Mouse (Mus musculus): Measurements from ENCODE around the gene Ccdc40. TPM values are rescaled to one million over a fixed set of nuclear protein-coding genes. Genes with fewer than 3 reads are reported as not detected.
"Not testable (repeated sequence)": the region's sequence is repeated elsewhere in the genome, so short reads cannot be mapped to it uniquely, and the experiment has no call there.

The Ccdc40 gene
- polyA plus RNA-seq, 1 experiment from 2014 or later, result 1.8 TPM

DNA sequence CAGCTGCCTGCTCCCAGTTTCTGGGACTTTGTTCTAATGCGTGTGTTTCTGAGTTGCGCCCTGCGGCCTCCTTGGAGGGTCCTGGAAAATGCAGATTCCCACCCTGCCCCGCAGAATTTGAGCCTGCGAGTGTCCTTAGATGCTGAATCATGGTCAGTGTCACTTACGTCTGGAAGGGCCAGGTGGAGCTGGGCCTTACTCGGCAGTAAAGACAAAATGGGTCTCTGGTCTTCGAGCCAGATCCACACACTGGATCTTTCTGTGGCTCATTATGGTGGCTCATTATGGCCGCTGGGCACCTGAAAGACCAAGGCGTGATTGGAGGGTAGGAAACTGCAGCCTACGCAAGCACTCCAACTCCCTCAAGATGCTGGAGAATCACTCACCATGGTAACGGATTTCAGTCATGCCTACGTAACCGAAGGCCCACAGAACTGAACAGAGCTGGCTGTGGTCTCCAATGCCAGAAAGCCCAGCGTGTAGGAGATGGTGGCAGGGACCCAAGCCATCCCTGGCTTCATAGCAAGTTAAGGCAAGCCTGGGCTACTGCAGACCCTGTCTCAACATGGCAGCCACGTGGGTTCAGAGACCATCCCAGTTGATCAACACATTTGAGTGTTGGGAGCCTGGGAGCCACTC is 40.3 kb downstream of the Ccdc40 start:
- peaks cover 29% of the 10 kb centered on the region for H3K36me3 ChIP-seq (ENCODE audit: control insufficient read depth, insufficient read depth, low read length)
- peak overlapping the region; percentile 96 for H3K4me2 ChIP-seq (ENCODE audit: low read length)
- peak overlapping the region; percentile 91 for H3K9ac ChIP-seq (ENCODE audit: low read length)
- no peak overlapping the region for H3K27ac ChIP-seq (replicated peaks in 1 of 2; ENCODE audit: control insufficient read depth in 1 of 2, insufficient read depth in 1 of 2, low read depth in 2 of 2, low read length in 2 of 2)
- no peaks in the 10 kb centered on the region for H3K9me3 ChIP-seq (ENCODE audit: control insufficient read depth, low read length)
- no peaks in the 10 kb centered on the region for H3K27me3 ChIP-seq (ENCODE audit: control insufficient read depth, insufficient read depth, low read length)
- peak overlapping the region; percentile 60 to 77 for H3K4me3 ChIP-seq (ENCODE audit: control insufficient read depth in 1 of 2, insufficient read depth in 1 of 2, low read depth in 1 of 2, low read length in 2 of 2)
- WGBS, result 82% methylated on average over 16 of the region's 16 CpGs
- no peak for ATAC-seq (ENCODE audit: insufficient number of reproducible peaks, insufficient read depth, low FRiP score, low read depth)
- peaks cover 5 to 11% of the 10 kb centered on the region in 2 experiments for H3K4me1 ChIP-seq (ENCODE audit: control insufficient read depth in 2 of 2, insufficient read depth in 2 of 2, low read length in 2 of 2)

DNA sequence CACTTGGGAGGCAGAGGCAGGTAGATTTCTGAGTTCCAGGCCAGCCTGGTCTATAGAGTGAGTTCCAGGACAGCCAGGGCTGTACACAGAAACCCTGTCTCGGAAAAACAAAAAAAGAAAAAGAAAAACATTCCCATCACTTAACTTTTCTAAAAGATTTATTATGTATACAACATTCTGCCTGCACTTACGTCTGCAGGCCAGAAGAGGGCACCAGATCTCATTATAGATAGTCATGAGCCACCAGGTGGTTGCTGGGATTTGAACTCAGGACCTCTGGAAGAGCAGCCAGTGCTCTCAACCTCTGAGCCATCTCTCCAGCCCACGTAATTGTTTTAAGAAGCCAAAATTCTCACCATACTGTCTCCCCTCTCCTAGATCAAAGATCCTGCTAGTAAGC is 44.1 kb downstream of the Ccdc40 start:
- not testable (repeated sequence) for H3K4me1 ChIP-seq (ENCODE audit: control insufficient read depth in 2 of 2, insufficient read depth in 2 of 2, low read length in 2 of 2); H3K4me2 ChIP-seq (ENCODE audit: low read length); ATAC-seq (ENCODE audit: insufficient number of reproducible peaks, insufficient read depth, low FRiP score, low read depth); H3K9me3 ChIP-seq (ENCODE audit: control insufficient read depth, low read length); H3K9ac ChIP-seq (ENCODE audit: low read length); H3K4me3 ChIP-seq (ENCODE audit: control insufficient read depth in 1 of 2, insufficient read depth in 1 of 2, low read depth in 1 of 2, low read length in 2 of 2); H3K27me3 ChIP-seq (ENCODE audit: control insufficient read depth, insufficient read depth, low read length); H3K27ac ChIP-seq (replicated peaks in 1 of 2; ENCODE audit: control insufficient read depth in 1 of 2, insufficient read depth in 1 of 2, low read depth in 2 of 2, low read length in 2 of 2)
- WGBS, result 68% methylated on average over 3 of the region's 3 CpGs
- H3K36me3 ChIP-seq (ENCODE audit: control insufficient read depth, insufficient read depth, low read length), result peaks cover 56% of the 10 kb centered on the region

- Histone ChIP-seq H3K4me2 (ENCODE audit: low read length) (no peak overlapping the region), H3K27ac (replicated peaks in 1 of 2; ENCODE audit: control insufficient read depth in 1 of 2, insufficient read depth in 1 of 2, low read depth in 2 of 2, low read length in 2 of 2) (no peak overlapping the region), H3K4me1 (ENCODE audit: control insufficient read depth in 2 of 2, insufficient read depth in 2 of 2, low read length in 2 of 2) (peaks cover 1 to 3% of the 10 kb centered on the region in 2 experiments; a peak in 2 of 4 replicates), H3K27me3 (ENCODE audit: control insufficient read depth, insufficient read depth, low read length) (no peaks in the 10 kb centered on the region), H3K9ac (ENCODE audit: low read length) (no peak overlapping the region), H3K4me3 (ENCODE audit: control insufficient read depth in 1 of 2, insufficient read depth in 1 of 2, low read depth in 1 of 2, low read length in 2 of 2) (no peak overlapping the region), H3K9me3 (ENCODE audit: control insufficient read depth, low read length) (no peaks in the 10 kb centered on the region), H3K36me3 (ENCODE audit: control insufficient read depth, insufficient read depth, low read length) (peaks cover 60% of the 10 kb centered on the region)
- 81% methylated on average over 8 of the region's 8 CpGs for WGBS
- no peak for ATAC-seq (ENCODE audit: insufficient number of reproducible peaks, insufficient read depth, low FRiP score, low read depth)
Observed at GRCm38 (mm10) chr11:119273186-119273930, 45.0 kb downstream of the Ccdc40 start.

- Histone ChIP-seq H3K27me3 (ENCODE audit: control insufficient read depth, insufficient read depth, low read length) (no peaks in the 10 kb centered on the region), H3K4me3 (ENCODE audit: control insufficient read depth in 1 of 2, insufficient read depth in 1 of 2, low read depth in 1 of 2, low read length in 2 of 2) (no peak overlapping the region), H3K9ac (ENCODE audit: low read length) (no peak overlapping the region), H3K36me3 (ENCODE audit: control insufficient read depth, insufficient read depth, low read length) (peaks cover 71% of the 10 kb centered on the region), H3K9me3 (ENCODE audit: control insufficient read depth, low read length) (no peaks in the 10 kb centered on the region), H3K4me1 (ENCODE audit: control insufficient read depth in 2 of 2, insufficient read depth in 2 of 2, low read length in 2 of 2) (peaks cover 9 to 11% of the 10 kb centered on the region in 2 experiments), H3K27ac (replicated peaks in 1 of 2; ENCODE audit: control insufficient read depth in 1 of 2, insufficient read depth in 1 of 2, low read depth in 2 of 2, low read length in 2 of 2) (no peak overlapping the region), H3K4me2 (ENCODE audit: low read length) (no peak overlapping the region)
- WGBS, result 80% methylated on average over 15 of the region's 15 CpGs
- no peak for ATAC-seq (ENCODE audit: insufficient number of reproducible peaks, insufficient read depth, low FRiP score, low read depth)
Observed at GRCm38 (mm10) chr11:119281030-119281429, 52.7 kb downstream of the Ccdc40 start.

GRCm38 (mm10) chr11:119285791-119286527 is 57.6 kb downstream of the Ccdc40 start:
- H3K4me3 ChIP-seq (ENCODE audit: control insufficient read depth in 1 of 2, insufficient read depth in 1 of 2, low read depth in 1 of 2, low read length in 2 of 2), result no peak overlapping the region
- 31% methylated on average over 9 of the region's 9 CpGs for WGBS
- no peaks in the 10 kb centered on the region for H3K27me3 ChIP-seq (ENCODE audit: control insufficient read depth, insufficient read depth, low read length)
- 0 out of 2 replicates have a peak overlapping the region, but pooled peaks have one; percentile 7 for H3K4me2 ChIP-seq (ENCODE audit: low read length)
- no peaks in the 10 kb centered on the region for H3K9me3 ChIP-seq (ENCODE audit: control insufficient read depth, low read length)
- H3K4me1 ChIP-seq (ENCODE audit: control insufficient read depth in 2 of 2, insufficient read depth in 2 of 2, low read length in 2 of 2), result peaks cover 13 to 19% of the 10 kb centered on the region in 2 experiments
- H3K9ac ChIP-seq (ENCODE audit: low read length), result no peak overlapping the region
- peak; percentile 55; the same call in 1 of the 2 replicates for ATAC-seq (ENCODE audit: insufficient number of reproducible peaks, insufficient read depth, low FRiP score, low read depth)
- peak overlapping the region; percentile 70 to 74 for H3K27ac ChIP-seq (replicated peaks in 1 of 2; ENCODE audit: control insufficient read depth in 1 of 2, insufficient read depth in 1 of 2, low read depth in 2 of 2, low read length in 2 of 2)
- peaks cover 83% of the 10 kb centered on the region for H3K36me3 ChIP-seq (ENCODE audit: control insufficient read depth, insufficient read depth, low read length)

DNA sequence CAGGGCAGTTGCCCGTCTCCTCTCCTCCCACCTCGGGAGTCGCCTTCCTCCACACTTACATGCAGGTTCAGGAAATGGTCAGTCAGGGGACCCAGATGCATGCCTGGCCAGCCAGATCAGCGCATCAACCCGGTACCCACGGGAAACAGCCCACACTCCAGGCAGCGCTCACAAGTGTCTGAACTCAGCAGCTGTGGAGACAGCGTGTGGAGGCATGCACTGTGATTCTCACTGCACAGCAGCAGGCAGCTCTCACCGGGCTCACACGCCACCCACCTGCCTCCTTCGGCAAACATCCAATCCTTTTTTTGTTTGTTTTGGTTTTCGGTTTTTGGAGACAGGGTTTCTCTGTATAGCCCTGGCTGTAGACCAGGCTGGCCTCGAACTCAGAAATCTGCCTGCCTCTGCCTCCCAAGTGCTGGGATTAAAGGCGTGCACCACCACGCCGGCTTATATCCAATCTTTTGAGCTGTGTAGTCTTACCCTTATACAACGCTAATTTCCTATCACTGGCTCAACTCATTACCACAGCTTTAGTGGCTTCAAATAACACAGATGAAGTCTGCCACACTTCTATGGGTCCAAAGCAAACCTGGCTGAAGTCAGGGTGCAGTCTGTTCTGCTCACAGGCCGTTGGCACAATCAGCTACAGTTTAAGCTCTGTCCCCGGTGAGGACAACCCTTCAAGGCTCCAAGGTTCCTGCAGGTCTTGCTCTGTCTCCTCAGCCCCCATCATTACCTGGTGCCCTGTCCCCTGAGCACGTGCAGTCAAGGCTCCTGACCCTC is 59.0 kb downstream of the Ccdc40 start:
- H3K27ac ChIP-seq (replicated peaks in 1 of 2; ENCODE audit: control insufficient read depth in 1 of 2, insufficient read depth in 1 of 2, low read depth in 2 of 2, low read length in 2 of 2), result peak overlapping the region in 1 of 2 experiments; percentile 70; a peak in 1 of 4 replicates

DNA sequence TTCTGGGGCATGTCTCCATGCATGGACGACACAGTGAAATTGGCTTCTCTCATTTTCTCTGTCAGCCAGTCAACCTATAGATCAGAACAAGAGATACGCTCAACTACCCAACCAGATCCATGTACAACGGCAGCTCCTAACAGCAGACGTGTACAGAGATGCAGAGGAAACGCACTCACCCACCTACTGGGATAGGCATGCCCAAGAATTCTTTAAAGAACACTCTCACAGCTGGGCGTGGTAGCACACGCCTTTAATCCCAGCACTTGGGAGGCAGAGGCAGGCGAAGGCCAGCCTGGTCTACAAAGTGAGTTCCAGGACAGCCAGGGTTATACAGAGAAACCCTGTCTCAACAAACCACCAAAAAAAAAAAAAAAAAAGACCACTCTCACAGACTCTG is 64.5 kb downstream of the Ccdc40 start:
- ATAC-seq (ENCODE audit: insufficient number of reproducible peaks, insufficient read depth, low FRiP score, low read depth); H3K4me2 ChIP-seq (ENCODE audit: low read length); H3K27ac ChIP-seq (replicated peaks in 1 of 2; ENCODE audit: control insufficient read depth in 1 of 2, insufficient read depth in 1 of 2, low read depth in 2 of 2, low read length in 2 of 2); H3K4me3 ChIP-seq (ENCODE audit: control insufficient read depth in 1 of 2, insufficient read depth in 1 of 2, low read depth in 1 of 2, low read length in 2 of 2); H3K4me1 ChIP-seq (ENCODE audit: control insufficient read depth in 2 of 2, insufficient read depth in 2 of 2, low read length in 2 of 2); H3K9ac ChIP-seq (ENCODE audit: low read length); H3K9me3 ChIP-seq (ENCODE audit: control insufficient read depth, low read length); H3K27me3 ChIP-seq (ENCODE audit: control insufficient read depth, insufficient read depth, low read length): not testable (repeated sequence)
- H3K36me3 ChIP-seq (ENCODE audit: control insufficient read depth, insufficient read depth, low read length), result peaks cover 99% of the 10 kb centered on the region
- WGBS, result 95% methylated on average over 8 of the region's 8 CpGs

More for the DNA sequence above, 59.0 kb downstream of the Ccdc40 start:
- Histone ChIP-seq H3K4me3 (ENCODE audit: control insufficient read depth in 1 of 2, insufficient read depth in 1 of 2, low read depth in 1 of 2, low read length in 2 of 2) (no peak overlapping the region), H3K27me3 (ENCODE audit: control insufficient read depth, insufficient read depth, low read length) (no peaks in the 10 kb centered on the region), H3K36me3 (ENCODE audit: control insufficient read depth, insufficient read depth, low read length) (peaks cover 86% of the 10 kb centered on the region), H3K9ac (ENCODE audit: low read length) (no peak overlapping the region), H3K9me3 (ENCODE audit: control insufficient read depth, low read length) (no peaks in the 10 kb centered on the region), H3K4me2 (ENCODE audit: low read length) (no peak overlapping the region), H3K4me1 (ENCODE audit: control insufficient read depth in 2 of 2, insufficient read depth in 2 of 2, low read length in 2 of 2) (peaks cover 13 to 19% of the 10 kb centered on the region in 2 experiments)
- WGBS, result 89% methylated on average over 20 of the region's 20 CpGs
- ATAC-seq (ENCODE audit: insufficient number of reproducible peaks, insufficient read depth, low FRiP score, low read depth), result no peak
